Mouse (Mus musculus): ENCODE measurements around the gene Tor1aip1. TPM values are rescaled to one million over a fixed set of nuclear protein-coding genes. Genes with fewer than 3 reads are reported as not detected.
A peak's percentile ranks its signal among the peaks of the same experiment; 100 is the strongest.

Tor1aip1 gene
- polyA plus RNA-seq (2014; fragmentation: Nextera tagmentation; extraction: Ambion mirVana) = 44.0 and 48.3 TPM in 2 replicates

DNA sequence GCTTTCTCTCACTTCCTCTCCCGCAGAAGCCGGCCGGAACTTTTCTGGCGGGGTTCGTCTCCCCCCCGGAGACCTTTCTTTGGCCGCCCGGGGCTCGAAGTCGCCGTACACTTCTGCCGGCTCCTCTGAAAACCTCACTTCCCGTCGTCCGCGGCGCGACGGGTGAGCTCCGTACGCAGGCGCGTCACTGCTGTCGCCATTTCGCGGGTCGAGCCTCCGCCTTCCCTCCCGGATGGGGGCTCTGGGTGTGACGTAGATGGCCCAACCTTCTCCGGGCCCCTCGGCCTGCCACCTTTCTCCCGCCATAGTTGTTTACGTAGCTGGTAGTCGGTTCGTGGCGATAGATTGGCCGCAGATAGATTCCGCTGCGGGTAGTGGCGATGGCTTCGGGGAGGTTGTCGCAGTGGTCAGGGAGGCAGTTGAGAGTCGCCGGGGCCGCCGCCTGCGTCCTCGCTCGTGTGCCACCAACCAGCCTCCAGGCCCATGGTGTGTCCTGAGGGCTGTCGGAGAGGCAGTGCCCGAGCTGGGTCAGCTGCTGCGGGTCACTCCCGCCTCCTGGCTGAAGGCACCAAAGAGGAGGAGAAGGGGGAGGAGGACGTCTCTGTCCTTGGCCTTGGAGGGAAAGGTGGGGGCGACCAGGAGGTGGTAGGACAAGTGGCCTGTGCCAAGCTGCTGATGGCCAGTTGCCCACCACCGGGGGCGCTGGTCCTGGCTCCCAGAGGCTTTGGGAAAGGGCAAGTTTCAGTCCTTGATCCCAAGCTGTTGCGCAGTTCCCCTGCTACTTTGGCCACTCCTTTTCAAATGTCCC, at the start of gene Tor1aip1:
Gene Tor1aip1, minus strand, starts transcription at position 551 of the 808 bp plus-strand sequence.
- Histone ChIP-seq H3K4me3 (ENCODE audit: low read depth, low read length) (peak within 1 kb of the TSS; percentile 72), H3K4me1 (ENCODE audit: control insufficient read depth, insufficient read depth, low read length) (peaks cover 4% of the 10 kb centered on the region; the same call in 1 of the 2 replicates), H3K27me3 (ENCODE audit: control insufficient read depth, insufficient read depth, low read length) (no peaks in the 10 kb centered on the region), H3K9me3 (ENCODE audit: control insufficient read depth, low read depth, low read length) (no peaks in the 10 kb centered on the region), H3K36me3 (ENCODE audit: control insufficient read depth, insufficient read depth, low read length) (peaks cover 22% of the 10 kb centered on the region), H3K9ac (replicated peaks; ENCODE audit: low read depth, low read length) (peak within 1 kb of the TSS; percentile 85), H3K27ac (ENCODE audit: low read length) (peak within 1 kb of the TSS; percentile 100), H3K4me2 (replicated peaks; ENCODE audit: low read depth, low read length) (peak within 1 kb of the TSS; percentile 65)
- under 1% methylated on average over 58 of the region's 59 CpGs for WGBS
- peak; percentile 93 for ATAC-seq (ENCODE audit: insufficient number of reproducible peaks, insufficient read depth, low FRiP score, low read depth)

- Histone ChIP-seq H3K27ac (ENCODE audit: low read length) (no peak overlapping the region), H3K4me1 (ENCODE audit: control insufficient read depth, insufficient read depth, low read length) (no peaks in the 10 kb centered on the region), H3K27me3 (ENCODE audit: control insufficient read depth, insufficient read depth, low read length) (no peaks in the 10 kb centered on the region), H3K4me3 (ENCODE audit: low read depth, low read length) (no peak overlapping the region), H3K4me2 (replicated peaks; ENCODE audit: low read depth, low read length) (no peak overlapping the region), H3K9ac (replicated peaks; ENCODE audit: low read depth, low read length) (no peak overlapping the region), H3K9me3 (ENCODE audit: control insufficient read depth, low read depth, low read length) (no peaks in the 10 kb centered on the region), H3K36me3 (ENCODE audit: control insufficient read depth, insufficient read depth, low read length) (no peaks in the 10 kb centered on the region)
- ATAC-seq (ENCODE audit: insufficient number of reproducible peaks, insufficient read depth, low FRiP score, low read depth) = no peak
- 57% methylated on average over 5 of the region's 5 CpGs for WGBS
These were observed 49.5 kb upstream of the Tor1aip1 start for GRCm38 (mm10) chr1:156085770-156086169.

- Histone ChIP-seq H3K27ac (ENCODE audit: low read length) (no peak overlapping the region), H3K9ac (replicated peaks; ENCODE audit: low read depth, low read length) (no peak overlapping the region), H3K36me3 (ENCODE audit: control insufficient read depth, insufficient read depth, low read length) (no peaks in the 10 kb centered on the region), H3K9me3 (ENCODE audit: control insufficient read depth, low read depth, low read length) (no peaks in the 10 kb centered on the region), H3K27me3 (ENCODE audit: control insufficient read depth, insufficient read depth, low read length) (no peaks in the 10 kb centered on the region), H3K4me3 (ENCODE audit: low read depth, low read length) (no peak overlapping the region), H3K4me2 (replicated peaks; ENCODE audit: low read depth, low read length) (no peak overlapping the region), H3K4me1 (ENCODE audit: control insufficient read depth, insufficient read depth, low read length) (no peaks in the 10 kb centered on the region)
- WGBS = 48% methylated on average over 3 of the region's 3 CpGs
- no peak for ATAC-seq (ENCODE audit: insufficient number of reproducible peaks, insufficient read depth, low FRiP score, low read depth)
These were observed 48.3 kb upstream of the Tor1aip1 start for GRCm38 (mm10) chr1:156084603-156085002.

DNA sequence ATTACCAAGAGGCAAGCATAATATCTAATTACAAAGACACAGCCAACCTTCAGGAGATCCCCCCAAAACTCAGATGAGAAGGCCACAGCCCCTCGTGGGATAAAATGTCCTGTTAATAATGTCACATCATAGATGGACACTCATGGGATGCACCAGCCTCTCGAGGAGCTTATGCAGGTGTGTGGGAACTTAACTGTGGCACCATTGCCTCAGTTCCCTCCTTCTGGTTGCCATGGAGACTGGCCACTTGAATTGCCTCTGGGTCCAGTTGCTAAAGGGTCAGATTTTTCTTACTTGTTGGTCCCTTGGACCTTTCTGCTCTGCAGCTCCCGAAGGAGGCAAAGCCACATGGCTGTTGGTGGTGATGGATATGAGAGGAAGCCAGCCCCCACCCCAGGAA, 41.4 kb upstream of the Tor1aip1 start:
- no peak for ATAC-seq (ENCODE audit: insufficient number of reproducible peaks, insufficient read depth, low FRiP score, low read depth)
- no peaks in the 10 kb centered on the region for H3K4me1 ChIP-seq (ENCODE audit: control insufficient read depth, insufficient read depth, low read length)
- no peak overlapping the region for H3K4me3 ChIP-seq (ENCODE audit: low read depth, low read length)
- no peak overlapping the region for H3K4me2 ChIP-seq (replicated peaks; ENCODE audit: low read depth, low read length)
- H3K9me3 ChIP-seq (ENCODE audit: control insufficient read depth, low read depth, low read length) = no peaks in the 10 kb centered on the region
- no peak overlapping the region for H3K27ac ChIP-seq (ENCODE audit: low read length)
- no peaks in the 10 kb centered on the region for H3K36me3 ChIP-seq (ENCODE audit: control insufficient read depth, insufficient read depth, low read length)
- whole genome bisulfite sequencing = 62% methylated on average over 3 of the region's 3 CpGs
- H3K27me3 ChIP-seq (ENCODE audit: control insufficient read depth, insufficient read depth, low read length) = no peaks in the 10 kb centered on the region
- H3K9ac ChIP-seq (replicated peaks; ENCODE audit: low read depth, low read length) = no peak overlapping the region

DNA sequence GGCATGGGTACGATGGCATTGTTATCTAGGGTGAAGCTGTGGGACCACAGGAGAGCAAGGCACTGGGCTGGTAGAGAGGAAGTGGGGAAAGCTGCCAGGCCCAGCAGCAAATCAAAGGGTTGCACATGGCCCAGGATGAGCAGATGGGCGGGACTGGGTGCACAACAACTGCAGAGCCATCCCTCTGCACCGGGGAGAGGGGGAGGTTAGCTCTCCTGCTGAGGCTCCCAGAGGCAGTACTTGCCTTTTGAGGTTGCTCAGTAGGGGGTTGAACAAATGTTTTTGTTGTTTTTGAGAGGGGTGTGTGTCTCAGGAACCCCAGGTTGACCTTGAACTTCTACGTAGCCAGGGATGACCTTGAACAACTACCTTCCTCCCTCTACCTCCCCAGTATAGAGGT, 40.2 kb upstream of the Tor1aip1 start:
- Histone ChIP-seq H3K4me1 (ENCODE audit: control insufficient read depth, insufficient read depth, low read length) (no peaks in the 10 kb centered on the region), H3K27me3 (ENCODE audit: control insufficient read depth, insufficient read depth, low read length) (no peaks in the 10 kb centered on the region), H3K9ac (replicated peaks; ENCODE audit: low read depth, low read length) (no peak overlapping the region), H3K9me3 (ENCODE audit: control insufficient read depth, low read depth, low read length) (no peaks in the 10 kb centered on the region), H3K36me3 (ENCODE audit: control insufficient read depth, insufficient read depth, low read length) (no peaks in the 10 kb centered on the region), H3K4me3 (ENCODE audit: low read depth, low read length) (no peak overlapping the region), H3K27ac (ENCODE audit: low read length) (no peak overlapping the region), H3K4me2 (replicated peaks; ENCODE audit: low read depth, low read length) (no peak overlapping the region)
- WGBS = 49% methylated on average over 4 of the region's 4 CpGs
- no peak for ATAC-seq (ENCODE audit: insufficient number of reproducible peaks, insufficient read depth, low FRiP score, low read depth)

DNA sequence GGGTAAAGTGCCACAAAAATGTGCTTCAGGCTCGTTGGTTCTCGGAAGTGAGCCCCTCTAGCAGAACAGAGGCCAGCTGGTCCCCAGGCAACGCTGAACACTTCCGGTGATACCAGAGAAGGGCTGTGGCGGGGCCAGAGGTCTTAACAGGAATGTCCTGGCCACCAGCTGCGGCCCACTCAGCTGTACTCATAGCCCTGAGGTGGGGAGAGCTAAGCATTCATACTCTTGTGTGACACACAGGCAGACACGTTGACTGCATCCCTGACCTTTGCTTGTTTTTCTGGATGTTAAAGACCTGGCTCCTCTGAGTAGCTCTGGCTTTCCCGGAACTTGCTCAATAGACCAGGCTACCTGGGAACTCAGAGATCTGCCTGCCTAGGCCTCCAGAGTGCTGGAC, 38.3 kb upstream of the Tor1aip1 start:
- Histone ChIP-seq H3K4me1 (ENCODE audit: control insufficient read depth, insufficient read depth, low read length) (no peaks in the 10 kb centered on the region), H3K4me3 (ENCODE audit: low read depth, low read length) (no peak overlapping the region), H3K9me3 (ENCODE audit: control insufficient read depth, low read depth, low read length) (no peaks in the 10 kb centered on the region), H3K36me3 (ENCODE audit: control insufficient read depth, insufficient read depth, low read length) (no peaks in the 10 kb centered on the region), H3K27me3 (ENCODE audit: control insufficient read depth, insufficient read depth, low read length) (no peaks in the 10 kb centered on the region), H3K4me2 (replicated peaks; ENCODE audit: low read depth, low read length) (no peak overlapping the region), H3K9ac (replicated peaks; ENCODE audit: low read depth, low read length) (no peak overlapping the region), H3K27ac (ENCODE audit: low read length) (no peak overlapping the region)
- ATAC-seq (ENCODE audit: insufficient number of reproducible peaks, insufficient read depth, low FRiP score, low read depth) = no peak; the same call in 1 of the 2 replicates
- WGBS = 48% methylated on average over 8 of the region's 8 CpGs

GRCm38 (mm10) chr1:156073169-156073821, 37.0 kb upstream of the Tor1aip1 start:
- no peak overlapping the region for H3K27ac ChIP-seq (ENCODE audit: low read length)
- no peak overlapping the region for H3K4me2 ChIP-seq (replicated peaks; ENCODE audit: low read depth, low read length)
- no peak overlapping the region for H3K9ac ChIP-seq (replicated peaks; ENCODE audit: low read depth, low read length)
- whole genome bisulfite sequencing = 64% methylated on average over 15 of the region's 15 CpGs
- H3K4me1 ChIP-seq (ENCODE audit: control insufficient read depth, insufficient read depth, low read length) = no peaks in the 10 kb centered on the region
- H3K36me3 ChIP-seq (ENCODE audit: control insufficient read depth, insufficient read depth, low read length) = no peaks in the 10 kb centered on the region
- ATAC-seq (ENCODE audit: insufficient number of reproducible peaks, insufficient read depth, low FRiP score, low read depth) = no peak
- no peak overlapping the region for H3K4me3 ChIP-seq (ENCODE audit: low read depth, low read length)
- H3K9me3 ChIP-seq (ENCODE audit: control insufficient read depth, low read depth, low read length) = no peaks in the 10 kb centered on the region
- no peaks in the 10 kb centered on the region for H3K27me3 ChIP-seq (ENCODE audit: control insufficient read depth, insufficient read depth, low read length)

GRCm38 (mm10) chr1:156070106-156070505, 33.8 kb upstream of the Tor1aip1 start:
- Histone ChIP-seq H3K27ac (ENCODE audit: low read length) (no peak overlapping the region), H3K4me1 (ENCODE audit: control insufficient read depth, insufficient read depth, low read length) (no peaks in the 10 kb centered on the region), H3K27me3 (ENCODE audit: control insufficient read depth, insufficient read depth, low read length) (no peaks in the 10 kb centered on the region), H3K4me2 (replicated peaks; ENCODE audit: low read depth, low read length) (no peak overlapping the region), H3K9ac (replicated peaks; ENCODE audit: low read depth, low read length) (no peak overlapping the region), H3K36me3 (ENCODE audit: control insufficient read depth, insufficient read depth, low read length) (0 out of 2 replicates have a peak, but pooled peaks cover 3% of the 10 kb centered on the region), H3K9me3 (ENCODE audit: control insufficient read depth, low read depth, low read length) (no peaks in the 10 kb centered on the region), H3K4me3 (ENCODE audit: low read depth, low read length) (no peak overlapping the region)
- ATAC-seq (ENCODE audit: insufficient number of reproducible peaks, insufficient read depth, low FRiP score, low read depth) = no peak
- 76% methylated on average over 14 of the region's 14 CpGs for WGBS
